Mouse (Mus musculus): ENCODE measurements around the gene Olfr51. TPM values are rescaled to one million over a fixed set of nuclear protein-coding genes. Genes with fewer than 3 reads are reported as not detected.

Gene Olfr51
- polyA plus RNA-seq (2011; ENCODE audit: insufficient read depth, insufficient read length, low read depth, missing spikeins), result not detected in 2 replicates

- TF ChIP-seq POLR2A (IDR thresholded peaks at IDR 0.05; ENCODE audit: insufficient read depth, low read length) (no peak), EP300 (IDR thresholded peaks at IDR 0.05; ENCODE audit: insufficient read depth, low read depth, low read length) (no peak), CTCF (IDR thresholded peaks at IDR 0.05; ENCODE audit: low read depth, low read length) (no peak)
- no peaks in the 10 kb centered on the region for H3K9me3 ChIP-seq (replicated peaks; ENCODE audit: control insufficient read depth, insufficient read depth, low read length, poor library complexity, severe bottlenecking)
- no peak within 1 kb of the TSS for H3K4me3 ChIP-seq (ENCODE audit: low read depth, low read length)
Observed at GRCm38 (mm10) chr11:51003296-51003695, at the start of gene Olfr51. Gene Olfr51 (plus strand): TSS chr11:51003596.

GRCm38 (mm10) chr11:50953665-50954064 is 49.7 kb upstream of the Olfr51 start, which contains the start of gene Prop1:
Gene Prop1 (minus strand): TSS chr11:50953765.
- Histone ChIP-seq H3K27ac (ENCODE audit: insufficient read depth, low read length) (no peak within 1 kb of the TSS), H3K36me3 (ENCODE audit: control insufficient read depth, insufficient read depth, low read length, poor library complexity, severe bottlenecking) (no peaks in the 10 kb centered on the region)

More at GRCm38 (mm10) chr11:51003296-51003695, at the start of gene Olfr51:
- H3K27me3 ChIP-seq (ENCODE audit: control insufficient read depth, insufficient read depth, low read length, poor library complexity, severe bottlenecking), result no peaks in the 10 kb centered on the region
- H3K9ac ChIP-seq (ENCODE audit: low read depth, poor library complexity, severe bottlenecking), result no peak within 1 kb of the TSS
- H3K4me1 ChIP-seq (ENCODE audit: control insufficient read depth, insufficient read depth, low read length), result no peaks in the 10 kb centered on the region
- no peak within 1 kb of the TSS for H3K27ac ChIP-seq (ENCODE audit: insufficient read depth, low read length)
- no peaks in the 10 kb centered on the region for H3K36me3 ChIP-seq (ENCODE audit: control insufficient read depth, insufficient read depth, low read length, poor library complexity, severe bottlenecking)

GRCm38 (mm10) chr11:50964886-50965285 is 38.5 kb upstream of the Olfr51 start:
- Histone ChIP-seq H3K4me3 (ENCODE audit: low read depth, low read length) (no peak overlapping the region), H3K9ac (ENCODE audit: low read depth, poor library complexity, severe bottlenecking) (no peak overlapping the region), H3K36me3 (ENCODE audit: control insufficient read depth, insufficient read depth, low read length, poor library complexity, severe bottlenecking) (no peaks in the 10 kb centered on the region), H3K9me3 (replicated peaks; ENCODE audit: control insufficient read depth, insufficient read depth, low read length, poor library complexity, severe bottlenecking) (no peaks in the 10 kb centered on the region), H3K4me1 (ENCODE audit: control insufficient read depth, insufficient read depth, low read length) (no peaks in the 10 kb centered on the region), H3K27me3 (ENCODE audit: control insufficient read depth, insufficient read depth, low read length, poor library complexity, severe bottlenecking) (no peaks in the 10 kb centered on the region), H3K27ac (ENCODE audit: insufficient read depth, low read length) (no peak overlapping the region)
- TF ChIP-seq CTCF (IDR thresholded peaks at IDR 0.05; ENCODE audit: low read depth, low read length) (no peak), EP300 (IDR thresholded peaks at IDR 0.05; ENCODE audit: insufficient read depth, low read depth, low read length) (no peak), POLR2A (IDR thresholded peaks at IDR 0.05; ENCODE audit: insufficient read depth, low read length) (no peak)

More at GRCm38 (mm10) chr11:50953665-50954064, 49.7 kb upstream of the Olfr51 start, which contains the start of gene Prop1:
- H3K27me3 ChIP-seq (ENCODE audit: control insufficient read depth, insufficient read depth, low read length, poor library complexity, severe bottlenecking), result no peaks in the 10 kb centered on the region
- H3K4me1 ChIP-seq (ENCODE audit: control insufficient read depth, insufficient read depth, low read length), result no peaks in the 10 kb centered on the region
- no peak for TF ChIP-seq EP300 (IDR thresholded peaks at IDR 0.05; ENCODE audit: insufficient read depth, low read depth, low read length)
- no peak for TF ChIP-seq CTCF (IDR thresholded peaks at IDR 0.05; ENCODE audit: low read depth, low read length)
- no peak for TF ChIP-seq POLR2A (IDR thresholded peaks at IDR 0.05; ENCODE audit: insufficient read depth, low read length)
- no peaks in the 10 kb centered on the region for H3K9me3 ChIP-seq (replicated peaks; ENCODE audit: control insufficient read depth, insufficient read depth, low read length, poor library complexity, severe bottlenecking)
- H3K9ac ChIP-seq (ENCODE audit: low read depth, poor library complexity, severe bottlenecking), result no peak within 1 kb of the TSS
- H3K4me3 ChIP-seq (ENCODE audit: low read depth, low read length), result no peak within 1 kb of the TSS

GRCm38 (mm10) chr11:50966230-50966629 is 37.2 kb upstream of the Olfr51 start, which contains the start of gene Olfr1378:
Gene Olfr1378 (plus strand): TSS chr11:50966530.
- Histone ChIP-seq H3K9me3 (replicated peaks; ENCODE audit: control insufficient read depth, insufficient read depth, low read length, poor library complexity, severe bottlenecking) (no peaks in the 10 kb centered on the region), H3K9ac (ENCODE audit: low read depth, poor library complexity, severe bottlenecking) (no peak within 1 kb of the TSS), H3K4me1 (ENCODE audit: control insufficient read depth, insufficient read depth, low read length) (no peaks in the 10 kb centered on the region), H3K36me3 (ENCODE audit: control insufficient read depth, insufficient read depth, low read length, poor library complexity, severe bottlenecking) (no peaks in the 10 kb centered on the region), H3K27ac (ENCODE audit: insufficient read depth, low read length) (no peak within 1 kb of the TSS), H3K27me3 (ENCODE audit: control insufficient read depth, insufficient read depth, low read length, poor library complexity, severe bottlenecking) (no peaks in the 10 kb centered on the region; the same call in 1 of the 2 replicates), H3K4me3 (ENCODE audit: low read depth, low read length) (no peak within 1 kb of the TSS)
- TF ChIP-seq EP300 (IDR thresholded peaks at IDR 0.05; ENCODE audit: insufficient read depth, low read depth, low read length) (no peak), POLR2A (IDR thresholded peaks at IDR 0.05; ENCODE audit: insufficient read depth, low read length) (no peak), CTCF (IDR thresholded peaks at IDR 0.05; ENCODE audit: low read depth, low read length) (no peak)

- TF ChIP-seq EP300 (IDR thresholded peaks at IDR 0.05; ENCODE audit: insufficient read depth, low read depth, low read length) (no peak), POLR2A (IDR thresholded peaks at IDR 0.05; ENCODE audit: insufficient read depth, low read length) (no peak), CTCF (IDR thresholded peaks at IDR 0.05; ENCODE audit: low read depth, low read length) (peak; percentile 28)
- no peaks in the 10 kb centered on the region for H3K36me3 ChIP-seq (ENCODE audit: control insufficient read depth, insufficient read depth, low read length, poor library complexity, severe bottlenecking)
- H3K27ac ChIP-seq (ENCODE audit: insufficient read depth, low read length), result no peak overlapping the region
- H3K9me3 ChIP-seq (replicated peaks; ENCODE audit: control insufficient read depth, insufficient read depth, low read length, poor library complexity, severe bottlenecking), result no peaks in the 10 kb centered on the region
- H3K27me3 ChIP-seq (ENCODE audit: control insufficient read depth, insufficient read depth, low read length, poor library complexity, severe bottlenecking), result no peaks in the 10 kb centered on the region
- no peaks in the 10 kb centered on the region for H3K4me1 ChIP-seq (ENCODE audit: control insufficient read depth, insufficient read depth, low read length)
- H3K4me3 ChIP-seq (ENCODE audit: low read depth, low read length), result no peak overlapping the region
- H3K9ac ChIP-seq (ENCODE audit: low read depth, poor library complexity, severe bottlenecking), result no peak overlapping the region
Observed at GRCm38 (mm10) chr11:50977216-50977615, 26.2 kb upstream of the Olfr51 start.

GRCm38 (mm10) chr11:50981667-50982066 is 21.7 kb upstream of the Olfr51 start, which contains the start of gene Olfr1377:
Gene Olfr1377 (plus strand): TSS chr11:50981967.
- H3K9me3 ChIP-seq (replicated peaks; ENCODE audit: control insufficient read depth, insufficient read depth, low read length, poor library complexity, severe bottlenecking), result no peaks in the 10 kb centered on the region
- no peaks in the 10 kb centered on the region for H3K36me3 ChIP-seq (ENCODE audit: control insufficient read depth, insufficient read depth, low read length, poor library complexity, severe bottlenecking)
- no peaks in the 10 kb centered on the region for H3K27me3 ChIP-seq (ENCODE audit: control insufficient read depth, insufficient read depth, low read length, poor library complexity, severe bottlenecking)
- no peak within 1 kb of the TSS for H3K4me3 ChIP-seq (ENCODE audit: low read depth, low read length)
- no peak within 1 kb of the TSS for H3K27ac ChIP-seq (ENCODE audit: insufficient read depth, low read length)
- no peaks in the 10 kb centered on the region for H3K4me1 ChIP-seq (ENCODE audit: control insufficient read depth, insufficient read depth, low read length)
- TF ChIP-seq EP300 (IDR thresholded peaks at IDR 0.05; ENCODE audit: insufficient read depth, low read depth, low read length), result no peak
- no peak for TF ChIP-seq POLR2A (IDR thresholded peaks at IDR 0.05; ENCODE audit: insufficient read depth, low read length)
- no peak for TF ChIP-seq CTCF (IDR thresholded peaks at IDR 0.05; ENCODE audit: low read depth, low read length)
- H3K9ac ChIP-seq (ENCODE audit: low read depth, poor library complexity, severe bottlenecking), result no peak within 1 kb of the TSS

All from ES-Bruce4 (cell line).